Mouse (Mus musculus): ENCODE data around the gene Myocos. TPM values are rescaled to one million over a fixed set of nuclear protein-coding genes. Genes with fewer than 3 reads are reported as not detected.
A peak's percentile ranks its signal among the peaks of the same experiment; 100 is the strongest.

Myocos gene
- 0.19 TPM in 1 of 2 replicates, not detected in the other for polyA plus RNA-seq (2015; fragmentation: Nextera tagmentation; extraction: Ambion mirVana)

GRCm38 (mm10) chr1:162658119-162658518 is at the start of gene Myocos:
Gene Myocos (minus strand): TSS chr1:162658219.
- H3K9ac ChIP-seq (replicated peaks; ENCODE audit: low read depth): no peak within 1 kb of the TSS
- H3K27ac ChIP-seq (ENCODE audit: low read length): no peak within 1 kb of the TSS
- H3K9me3 ChIP-seq (ENCODE audit: low read length): no peaks in the 10 kb centered on the region
- no peaks in the 10 kb centered on the region for H3K36me3 ChIP-seq (ENCODE audit: insufficient read depth, low read length)
- ATAC-seq (no peak), DNase-seq (ENCODE audit: low spot score) (no peak)
- WGBS: 87% methylated on average over 7 of the region's 7 CpGs
- H3K4me1 ChIP-seq (ENCODE audit: insufficient read depth, low read depth, low read length): no peaks in the 10 kb centered on the region
- no peak within 1 kb of the TSS for H3K4me2 ChIP-seq (replicated peaks; ENCODE audit: low read depth, low read length)
- no peaks in the 10 kb centered on the region for H3K27me3 ChIP-seq (replicated peaks; ENCODE audit: insufficient read depth, low read length)
- no peak within 1 kb of the TSS for H3K4me3 ChIP-seq (ENCODE audit: low read depth, low read length)
- no peak for TF ChIP-seq CTCF (IDR thresholded peaks at IDR 0.05)
- TF ChIP-seq EP300 (IDR thresholded peaks at IDR 0.05): no peak

- Histone ChIP-seq H3K4me1 (ENCODE audit: insufficient read depth, low read depth, low read length) (no peaks in the 10 kb centered on the region), H3K4me2 (replicated peaks; ENCODE audit: low read depth, low read length) (no peak overlapping the region), H3K36me3 (ENCODE audit: insufficient read depth, low read length) (peaks cover 55% of the 10 kb centered on the region), H3K27ac (ENCODE audit: low read length) (no peak overlapping the region), H3K9me3 (ENCODE audit: low read length) (no peaks in the 10 kb centered on the region), H3K9ac (replicated peaks; ENCODE audit: low read depth) (no peak overlapping the region), H3K27me3 (replicated peaks; ENCODE audit: insufficient read depth, low read length) (no peaks in the 10 kb centered on the region), H3K4me3 (ENCODE audit: low read depth, low read length) (no peak overlapping the region)
- DNase-seq (ENCODE audit: low spot score): no peak
- TF ChIP-seq EP300 (IDR thresholded peaks at IDR 0.05): no peak
- TF ChIP-seq CTCF (IDR thresholded peaks at IDR 0.05): no peak
- no peak for ATAC-seq
- 66% methylated on average over 8 of the region's 8 CpGs for WGBS
Measured at GRCm38 (mm10) chr1:162700389-162701066, 42.5 kb upstream of the Myocos start.

GRCm38 (mm10) chr1:162697866-162698265 is 39.8 kb upstream of the Myocos start:
- TF ChIP-seq CTCF (IDR thresholded peaks at IDR 0.05) (no peak), EP300 (IDR thresholded peaks at IDR 0.05) (no peak)
- H3K4me3 ChIP-seq (ENCODE audit: low read depth, low read length): no peak overlapping the region
- peaks cover 53% of the 10 kb centered on the region for H3K36me3 ChIP-seq (ENCODE audit: insufficient read depth, low read length)
- no peaks in the 10 kb centered on the region for H3K4me1 ChIP-seq (ENCODE audit: insufficient read depth, low read depth, low read length)
- 94% methylated on average over 6 of the region's 6 CpGs for WGBS
- ATAC-seq (no peak), DNase-seq (ENCODE audit: low spot score) (no peak)
- H3K9me3 ChIP-seq (ENCODE audit: low read length): no peaks in the 10 kb centered on the region
- no peaks in the 10 kb centered on the region for H3K27me3 ChIP-seq (replicated peaks; ENCODE audit: insufficient read depth, low read length)
- no peak overlapping the region for H3K9ac ChIP-seq (replicated peaks; ENCODE audit: low read depth)
- no peak overlapping the region for H3K4me2 ChIP-seq (replicated peaks; ENCODE audit: low read depth, low read length)
- no peak overlapping the region for H3K27ac ChIP-seq (ENCODE audit: low read length)

- peaks cover 56% of the 10 kb centered on the region for H3K36me3 ChIP-seq (ENCODE audit: insufficient read depth, low read length)
- no peaks in the 10 kb centered on the region for H3K9me3 ChIP-seq (ENCODE audit: low read length)
- ATAC-seq (no peak), DNase-seq (ENCODE audit: low spot score) (no peak)
- H3K27me3 ChIP-seq (replicated peaks; ENCODE audit: insufficient read depth, low read length): no peaks in the 10 kb centered on the region
- H3K4me3 ChIP-seq (ENCODE audit: low read depth, low read length): no peak overlapping the region
- no peak for TF ChIP-seq EP300 (IDR thresholded peaks at IDR 0.05)
- TF ChIP-seq CTCF (IDR thresholded peaks at IDR 0.05): no peak
- no peak overlapping the region for H3K9ac ChIP-seq (replicated peaks; ENCODE audit: low read depth)
- no peaks in the 10 kb centered on the region for H3K4me1 ChIP-seq (ENCODE audit: insufficient read depth, low read depth, low read length)
- no peak overlapping the region for H3K4me2 ChIP-seq (replicated peaks; ENCODE audit: low read depth, low read length)
- no peak overlapping the region for H3K27ac ChIP-seq (ENCODE audit: low read length)
- 89% methylated on average over 2 of the region's 2 CpGs for WGBS
Measured at GRCm38 (mm10) chr1:162693721-162694120, 35.7 kb upstream of the Myocos start.

- Histone ChIP-seq H3K4me3 (ENCODE audit: low read depth, low read length) (no peak overlapping the region), H3K4me1 (ENCODE audit: insufficient read depth, low read depth, low read length) (no peaks in the 10 kb centered on the region; the same call in 1 of the 2 replicates), H3K9me3 (ENCODE audit: low read length) (no peaks in the 10 kb centered on the region), H3K27ac (ENCODE audit: low read length) (no peak overlapping the region), H3K9ac (replicated peaks; ENCODE audit: low read depth) (no peak overlapping the region), H3K36me3 (ENCODE audit: insufficient read depth, low read length) (no peaks in the 10 kb centered on the region), H3K4me2 (replicated peaks; ENCODE audit: low read depth, low read length) (peak overlapping the region; percentile 41), H3K27me3 (replicated peaks; ENCODE audit: insufficient read depth, low read length) (no peaks in the 10 kb centered on the region)
- 2% methylated on average over 11 of the region's 11 CpGs for WGBS
- ATAC-seq (peak; percentile 75), DNase-seq (ENCODE audit: low spot score) (peak; percentile 32)
- TF ChIP-seq EP300 (IDR thresholded peaks at IDR 0.05) (no peak), CTCF (IDR thresholded peaks at IDR 0.05) (no peak)
Measured at GRCm38 (mm10) chr1:162665486-162666174, 7.6 kb upstream of the Myocos start.

- H3K27me3 ChIP-seq (replicated peaks; ENCODE audit: insufficient read depth, low read length): no peaks in the 10 kb centered on the region
- no peaks in the 10 kb centered on the region for H3K9me3 ChIP-seq (ENCODE audit: low read length)
- H3K4me2 ChIP-seq (replicated peaks; ENCODE audit: low read depth, low read length): peak overlapping the region; percentile 41; the same call in 1 of the 2 replicates
- WGBS: 12% methylated on average over 10 of the region's 10 CpGs
- no peaks in the 10 kb centered on the region for H3K36me3 ChIP-seq (ENCODE audit: insufficient read depth, low read length)
- ATAC-seq (peak; percentile 97), DNase-seq (ENCODE audit: low spot score) (peak; percentile 94)
- TF ChIP-seq EP300 (IDR thresholded peaks at IDR 0.05) (no peak), CTCF (IDR thresholded peaks at IDR 0.05) (peak; percentile 93)
- no peak overlapping the region for H3K9ac ChIP-seq (replicated peaks; ENCODE audit: low read depth)
- H3K27ac ChIP-seq (ENCODE audit: low read length): no peak overlapping the region
- H3K4me3 ChIP-seq (ENCODE audit: low read depth, low read length): no peak overlapping the region
- no peaks in the 10 kb centered on the region; the same call in 1 of the 2 replicates for H3K4me1 ChIP-seq (ENCODE audit: insufficient read depth, low read depth, low read length)
Measured at GRCm38 (mm10) chr1:162664826-162665475, 6.9 kb upstream of the Myocos start.
